Mouse (Mus musculus) limb, embryonic 14.5 days (tissue): ENCODE results near the gene Dsel. TPM values are rescaled to one million over a fixed set of nuclear protein-coding genes. Genes with fewer than 3 reads are reported as not detected.
A peak's percentile ranks its signal among the peaks of the same experiment; 100 is the strongest.

Experiments
- ATAC-seq: fragments of 200-750 bp; cut with Nextera tagmentation; 2 replicates; pipeline ENCODE4 v1.8.0; 2017; ENCODE audit warnings: low read depth, moderate number of reproducible peaks, moderate TSS enrichment; ENCODE audit not compliant: low FRiP score
- DNase-seq: peaks from one replicate; pipeline ENCODE4 v3.0.0-alpha.2; 2015; ENCODE audit warnings: low spot score
- H3K27ac ChIP-seq: fragments of 300-500 bp; sonication (generic); replicated peaks from 2 replicates; pipeline ENCODE4 v1.5.1; 2014; ENCODE audit warnings: low read depth, mild to moderate bottlenecking, low read length, moderate library complexity, mixed read lengths
- H3K27me3 ChIP-seq: fragments of 300-500 bp; sonication (generic); 2 replicates; pipeline ENCODE4 v1.6.1; 2014; ENCODE audit warnings: low read length, mixed read lengths; ENCODE audit not compliant: control insufficient read depth, insufficient read depth
- H3K36me3 ChIP-seq: fragments of 300-500 bp; sonication (generic); 2 replicates; pipeline ENCODE4 v1.6.1; 2014; ENCODE audit warnings: mild to moderate bottlenecking, low read length, moderate library complexity, mixed read lengths; ENCODE audit not compliant: control insufficient read depth, insufficient read depth
- H3K4me1 ChIP-seq: fragments of 300-500 bp; sonication (generic); 2 replicates; pipeline ENCODE4 v1.6.1; 2014; ENCODE audit warnings: antibody characterized with exemption, low read length, mixed read lengths; ENCODE audit not compliant: control insufficient read depth, insufficient read depth
- H3K4me2 ChIP-seq: fragments of 300-500 bp; sonication (generic); replicated peaks from 2 replicates; pipeline ENCODE4 v1.6.1; 2014; ENCODE audit warnings: low read depth, mild to moderate bottlenecking, low read length, moderate library complexity; ENCODE audit not compliant: severe bottlenecking
- H3K4me3 ChIP-seq: fragments of 300-500 bp; sonication (generic); replicated peaks from 2 replicates; pipeline ENCODE4 v1.5.1; 2014; ENCODE audit warnings: low read length
- H3K9ac ChIP-seq: fragments of 300-500 bp; sonication (generic); 2 replicates; pipeline ENCODE4 v1.6.1; 2014; ENCODE audit warnings: mild to moderate bottlenecking, low read depth, low read length, moderate library complexity; ENCODE audit not compliant: severe bottlenecking
- H3K9me3 ChIP-seq: fragments of 300-500 bp; sonication (generic); 2 replicates; pipeline ENCODE4 v1.6.1; 2016; ENCODE audit warnings: low read length; ENCODE audit not compliant: control insufficient read depth
- POLR2A ChIP-seq: fragments of 200-500 bp; IDR thresholded peaks from 2 replicates; pipeline ENCODE4 v1.8.0; 2012; ENCODE audit warnings: inconsistent platforms, mild to moderate bottlenecking, moderate library complexity, borderline replicate concordance; ENCODE audit not compliant: insufficient read depth, insufficient read length; ENCODE audit errors: extremely low read depth
- WGBS: fragments of 180-500 bp; shearing (Covaris S2); extraction: QIAGEN DNeasy Blood & Tissue Kit; methylation state at CpG from one replicate; pipeline ENCODE4 v1.1.7; 2014; 5-methylcytosine and 5-hydroxymethylcytosine counted together
- polyA plus RNA-seq, 2 experiments: library from polyadenylated mRNA; depleted of rRNA in 1 of 2; stranded (reverse) in 1 of 2; unstranded in 1 of 2; fragments of >200 nt; fragmentation: Nextera tagmentation in 1 of 2; extraction: Ambion mirVana in 1 of 2; gene quantifications; 2 replicates each; pipeline versions ENCODE4 v1.2.1 to v1.2.3; 2012 to 2014

The Dsel gene
- polyA plus RNA-seq, 2 experiments = 16.4 to 31.3 TPM

DNA sequence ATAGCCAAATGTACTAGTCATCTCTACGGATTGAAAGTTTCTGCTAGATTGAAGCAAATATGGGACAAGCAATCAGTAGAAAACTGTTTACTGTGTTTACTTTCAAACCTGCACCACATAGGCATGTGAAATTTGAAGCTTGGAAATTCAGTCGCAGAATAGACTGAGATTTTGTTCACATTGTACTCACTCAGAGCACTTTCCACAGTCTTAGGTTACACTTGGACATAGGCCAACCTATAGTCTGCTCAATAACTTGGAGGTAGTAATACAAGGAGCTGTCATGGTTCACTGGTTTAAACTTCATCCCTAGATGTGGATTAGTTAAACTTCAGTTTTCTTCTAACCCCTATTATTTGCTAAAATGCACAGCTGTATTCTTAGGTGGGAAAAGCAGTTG is 749 bp upstream of the Dsel start:
- Histone ChIP-seq H3K36me3 (no peaks in the 10 kb centered on the region), H3K4me3 (peak overlapping the region; percentile 83), H3K27me3 (no peaks in the 10 kb centered on the region), H3K9ac (no peak overlapping the region), H3K27ac (peak overlapping the region; percentile 56; the same call in 1 of the 2 replicates), H3K4me2 (peak overlapping the region; percentile 56), H3K9me3 (no peaks in the 10 kb centered on the region), H3K4me1 (peaks cover 14% of the 10 kb centered on the region; the same call in 1 of the 2 replicates)
- ATAC-seq (no peak), DNase-seq (peak; percentile 42)
- TF ChIP-seq POLR2A = no peak
- 47% methylated on average over 2 of the region's 2 CpGs for WGBS

DNA sequence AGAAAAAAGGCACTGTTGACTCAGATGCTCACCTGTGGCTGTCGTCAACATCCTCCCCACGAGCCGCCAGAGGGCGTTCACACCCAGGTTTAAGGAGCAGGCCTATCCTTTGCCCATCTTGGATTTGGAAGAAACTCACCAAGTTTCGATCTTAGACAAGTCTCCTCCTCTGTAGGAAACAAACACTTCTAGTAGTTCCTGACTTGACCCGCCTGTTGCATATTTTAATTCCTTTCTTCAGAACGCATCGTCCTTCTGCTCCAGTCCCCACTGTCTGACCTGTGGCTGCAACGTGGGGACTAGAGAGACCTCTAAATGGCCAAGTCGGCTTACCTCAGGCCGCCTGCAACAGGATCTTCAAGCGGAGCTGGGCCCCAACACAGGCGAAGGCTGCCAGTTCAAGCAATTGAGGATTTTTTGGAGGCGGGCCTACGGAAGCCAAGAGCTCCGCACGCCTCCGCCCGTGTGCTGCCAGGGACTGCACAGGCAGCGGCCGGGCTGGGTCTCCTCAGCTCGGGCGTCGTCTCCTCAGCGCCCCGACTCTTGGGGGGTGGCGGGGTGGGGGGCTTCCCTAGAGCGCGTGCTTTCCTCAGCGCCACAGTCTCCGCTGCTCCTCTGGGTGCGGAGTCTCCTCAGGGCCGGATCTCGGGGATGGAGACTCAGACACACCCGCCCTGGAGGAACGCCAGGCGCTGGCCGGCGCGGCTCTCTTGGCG is 497 bp downstream of the Dsel start:
- Histone ChIP-seq H3K27me3 (no peaks in the 10 kb centered on the region), H3K36me3 (peaks cover 6% of the 10 kb centered on the region; the same call in 1 of the 2 replicates), H3K4me3 (peak overlapping the region; percentile 83), H3K4me1 (peaks cover 14% of the 10 kb centered on the region; the same call in 1 of the 2 replicates), H3K9me3 (no peaks in the 10 kb centered on the region), H3K4me2 (peak overlapping the region; percentile 56), H3K27ac (peak overlapping the region; percentile 99), H3K9ac (peak overlapping the region; percentile 96)
- TF ChIP-seq POLR2A = no peak
- ATAC-seq (peak; percentile 82), DNase-seq (peak; percentile 79)
- WGBS = 2% methylated on average over 33 of the region's 41 CpGs

DNA sequence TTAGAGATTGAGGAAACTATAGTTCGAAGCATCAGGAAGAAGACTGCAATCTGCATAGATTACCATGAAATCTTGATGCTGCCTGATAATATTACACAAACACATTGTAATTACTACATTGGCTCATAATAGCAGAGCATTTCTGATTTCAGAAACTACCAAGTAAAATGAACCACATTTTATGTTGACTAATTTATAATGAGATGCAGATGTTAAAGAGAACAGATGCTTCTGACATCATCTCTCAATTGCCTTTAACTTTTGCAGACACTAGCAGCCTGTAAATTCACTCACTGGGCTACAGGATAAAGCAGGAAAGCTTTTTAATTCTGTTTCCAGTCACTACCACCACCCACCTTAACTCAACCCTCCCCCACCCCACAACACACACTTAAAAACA is 6.9 kb downstream of the Dsel start:
- ATAC-seq (no peak), DNase-seq (no peak)
- Histone ChIP-seq H3K27ac (no peak overlapping the region), H3K27me3 (no peaks in the 10 kb centered on the region), H3K9ac (no peak overlapping the region), H3K4me2 (no peak overlapping the region), H3K9me3 (no peaks in the 10 kb centered on the region), H3K4me1 (peaks cover 11% of the 10 kb centered on the region), H3K4me3 (no peak overlapping the region), H3K36me3 (peaks cover 6% of the 10 kb centered on the region; the same call in 1 of the 2 replicates)
- no peak for TF ChIP-seq POLR2A
- 63% methylated on average over 1 of the region's 1 CpGs for WGBS

DNA sequence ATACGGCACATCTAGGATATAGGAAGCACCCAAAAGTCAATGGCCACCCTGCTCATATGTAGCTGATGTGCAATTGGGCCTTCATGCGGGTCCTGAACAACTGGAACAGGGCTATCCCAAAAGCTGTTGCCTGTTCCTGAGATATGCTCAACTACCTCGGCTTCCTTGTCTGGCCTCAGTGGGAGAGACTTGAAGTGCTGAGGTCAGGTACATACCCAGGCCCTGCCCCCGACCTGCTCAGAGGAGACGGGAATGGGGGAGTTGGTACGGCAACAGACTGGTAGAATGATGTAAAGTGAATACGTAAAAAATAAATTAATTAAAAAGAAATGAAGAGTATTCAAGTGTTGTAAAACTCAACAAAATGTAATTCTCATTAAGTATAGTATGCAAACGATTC is 12.3 kb downstream of the Dsel start:
- no peak for TF ChIP-seq POLR2A
- ATAC-seq = no peak
- H3K4me1 ChIP-seq = no peaks in the 10 kb centered on the region
- H3K4me2 ChIP-seq = no peak overlapping the region
- no peak overlapping the region for H3K27ac ChIP-seq
- no peak overlapping the region for H3K9ac ChIP-seq
- no peaks in the 10 kb centered on the region for H3K9me3 ChIP-seq
- no peak for DNase-seq
- H3K4me3 ChIP-seq = no peak overlapping the region
- no peaks in the 10 kb centered on the region for H3K36me3 ChIP-seq
- H3K27me3 ChIP-seq = no peaks in the 10 kb centered on the region
- 87% methylated on average over 8 of the region's 8 CpGs for WGBS

DNA sequence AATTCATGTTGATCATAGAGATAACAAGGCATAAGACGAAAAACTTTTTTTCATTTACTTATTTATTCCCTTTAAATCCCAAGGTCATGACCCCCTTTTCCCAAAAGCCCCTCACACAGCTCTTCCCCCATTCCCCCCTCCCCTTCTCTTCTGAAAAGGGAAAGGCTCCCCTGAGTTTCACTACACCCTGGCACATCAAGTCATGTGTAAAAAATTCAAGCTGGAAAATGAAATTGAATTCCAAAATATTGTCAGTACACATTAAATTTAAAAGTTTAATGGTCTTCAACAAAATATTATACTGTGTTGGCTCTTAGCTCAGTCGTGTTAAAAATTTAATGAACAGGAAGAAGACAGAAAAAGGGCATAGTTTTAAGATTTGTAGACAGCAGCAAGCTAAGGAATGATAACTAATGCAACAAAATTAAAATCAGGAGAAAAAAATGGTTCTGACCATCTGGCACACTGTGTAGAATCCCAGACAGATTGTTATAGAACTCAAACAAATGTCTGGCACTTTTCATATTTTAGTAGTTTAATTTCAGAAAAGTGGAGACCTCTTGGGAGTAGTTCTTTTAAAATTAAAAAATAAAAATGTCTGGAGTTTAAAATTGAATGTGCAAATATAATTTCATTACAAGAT is 31.0 kb downstream of the Dsel start:
- no peak overlapping the region for H3K9ac ChIP-seq
- 57% methylated on average over 2 of the region's 2 CpGs for WGBS

More for the DNA sequence above, 31.0 kb downstream of the Dsel start:
- no peak for ATAC-seq
- Histone ChIP-seq H3K36me3 (no peaks in the 10 kb centered on the region), H3K27me3 (no peaks in the 10 kb centered on the region), H3K27ac (no peak overlapping the region), H3K4me2 (no peak overlapping the region), H3K9me3 (no peaks in the 10 kb centered on the region), H3K4me3 (no peak overlapping the region), H3K4me1 (no peaks in the 10 kb centered on the region)
- no peak for TF ChIP-seq POLR2A
- no peak for DNase-seq
